Mouse (Mus musculus): ENCODE measurements around the gene Casp6. TPM values are rescaled to one million over a fixed set of nuclear protein-coding genes. Genes with fewer than 3 reads are reported as not detected.

Casp6 gene
- total and polyA plus RNA-seq, 2 experiments = 27.4 to 44.5 TPM

- H3K79me2 ChIP-seq (ENCODE audit: control insufficient read depth, insufficient read depth, low read length) = no peaks in the 10 kb centered on the region
- TF ChIP-seq POLR2A (IDR thresholded peaks at IDR 0.05; ENCODE audit: extremely low read depth, insufficient read depth, low read length) (no peak), CTCF (IDR thresholded peaks at IDR 0.05; ENCODE audit: low read depth, low read length) (no peak)
- no peaks in the 10 kb centered on the region for H3K36me3 ChIP-seq (ENCODE audit: control insufficient read depth, insufficient read depth, low read length)
- H3K27ac ChIP-seq (replicated peaks; ENCODE audit: insufficient read depth, low read depth, low read length) = no peak overlapping the region
- DNase-seq (ENCODE audit: extremely low read depth, low read depth, low spot score) = no peak
- no peaks in the 10 kb centered on the region for H3K4me1 ChIP-seq (ENCODE audit: control insufficient read depth, insufficient read depth, low read length)
- H3K27me3 ChIP-seq (ENCODE audit: control insufficient read depth, insufficient read depth, low read length) = no peaks in the 10 kb centered on the region
- no peak overlapping the region for H3K4me3 ChIP-seq (ENCODE audit: insufficient read depth, low read depth, low read length)
- 92% methylated on average over 7 of the region's 7 CpGs for WGBS
- H3K9ac ChIP-seq (ENCODE audit: low read depth, low read length) = no peak overlapping the region
Observed at GRCm38 (mm10) chr3:129923581-129923980, 22.4 kb downstream of the Casp6 start.

DNA sequence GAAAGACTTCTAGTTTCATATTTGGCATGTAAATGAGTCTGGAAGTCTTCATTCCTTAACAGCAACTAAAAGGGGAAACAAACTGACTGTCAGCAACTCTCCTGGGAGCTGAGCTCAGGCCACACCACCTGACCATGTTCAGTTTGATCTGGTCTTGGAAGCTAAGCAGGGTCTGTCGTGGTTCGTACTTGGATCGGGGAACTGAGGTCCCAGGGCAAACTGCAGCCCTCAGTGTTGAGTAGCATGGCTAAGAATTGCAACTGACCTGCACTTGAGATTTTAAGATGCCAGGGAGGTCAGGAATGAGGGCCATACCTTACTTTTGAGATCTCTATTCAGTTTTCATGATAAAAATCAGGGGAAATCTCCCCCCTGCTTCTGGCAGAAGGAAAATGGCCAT is 24.6 kb downstream of the Casp6 start:
- WGBS = 89% methylated on average over 3 of the region's 3 CpGs
- H3K36me3 ChIP-seq (ENCODE audit: control insufficient read depth, insufficient read depth, low read length) = no peaks in the 10 kb centered on the region
- TF ChIP-seq POLR2A (IDR thresholded peaks at IDR 0.05; ENCODE audit: extremely low read depth, insufficient read depth, low read length) (no peak), CTCF (IDR thresholded peaks at IDR 0.05; ENCODE audit: low read depth, low read length) (no peak)
- DNase-seq (ENCODE audit: extremely low read depth, low read depth, low spot score) = no peak
- H3K9ac ChIP-seq (ENCODE audit: low read depth, low read length) = no peak overlapping the region
- no peak overlapping the region for H3K4me3 ChIP-seq (ENCODE audit: insufficient read depth, low read depth, low read length)
- no peaks in the 10 kb centered on the region for H3K27me3 ChIP-seq (ENCODE audit: control insufficient read depth, insufficient read depth, low read length)
- H3K27ac ChIP-seq (replicated peaks; ENCODE audit: insufficient read depth, low read depth, low read length) = no peak overlapping the region
- no peaks in the 10 kb centered on the region for H3K79me2 ChIP-seq (ENCODE audit: control insufficient read depth, insufficient read depth, low read length)
- H3K4me1 ChIP-seq (ENCODE audit: control insufficient read depth, insufficient read depth, low read length) = no peaks in the 10 kb centered on the region

DNA sequence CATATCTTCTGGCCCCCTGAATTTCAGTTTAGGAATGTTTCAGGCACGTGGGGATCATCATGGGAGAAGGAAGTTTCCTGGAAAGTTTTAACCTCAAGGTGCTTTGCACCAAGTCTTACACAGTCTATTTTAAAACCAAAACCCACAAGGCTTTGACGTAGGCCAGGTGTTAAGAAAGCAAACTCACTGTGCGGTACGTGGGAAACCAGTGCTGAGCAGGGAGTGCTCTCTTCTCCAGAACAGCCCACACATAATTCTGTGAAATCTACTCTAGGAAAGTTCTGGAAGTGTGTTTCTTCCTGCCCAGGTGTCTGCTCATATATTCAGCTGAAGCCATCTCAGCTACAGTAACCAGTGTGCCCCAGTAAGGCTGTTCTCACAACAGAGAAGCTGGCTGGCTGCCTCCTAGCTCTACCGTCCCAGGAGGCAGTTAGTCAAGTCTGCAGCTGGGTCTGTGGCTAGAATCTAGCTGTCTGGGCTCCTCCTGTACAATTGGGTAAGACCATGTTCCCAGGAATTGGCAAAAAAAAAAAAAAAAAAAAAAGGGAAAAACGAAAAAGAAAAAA is 29.1 kb downstream of the Casp6 start:
- Histone ChIP-seq H3K4me3 (ENCODE audit: insufficient read depth, low read depth, low read length) (no peak overlapping the region), H3K9ac (ENCODE audit: low read depth, low read length) (no peak overlapping the region), H3K79me2 (ENCODE audit: control insufficient read depth, insufficient read depth, low read length) (no peaks in the 10 kb centered on the region), H3K4me1 (ENCODE audit: control insufficient read depth, insufficient read depth, low read length) (no peaks in the 10 kb centered on the region), H3K27ac (replicated peaks; ENCODE audit: insufficient read depth, low read depth, low read length) (no peak overlapping the region), H3K36me3 (ENCODE audit: control insufficient read depth, insufficient read depth, low read length) (no peaks in the 10 kb centered on the region), H3K27me3 (ENCODE audit: control insufficient read depth, insufficient read depth, low read length) (no peaks in the 10 kb centered on the region)
- no peak for DNase-seq (ENCODE audit: extremely low read depth, low read depth, low spot score)
- TF ChIP-seq CTCF (IDR thresholded peaks at IDR 0.05; ENCODE audit: low read depth, low read length) = no peak
- TF ChIP-seq POLR2A (IDR thresholded peaks at IDR 0.05; ENCODE audit: extremely low read depth, insufficient read depth, low read length) = no peak
- 31% methylated on average over 6 of the region's 6 CpGs for WGBS

GRCm38 (mm10) chr3:129932443-129932842 is 31.2 kb downstream of the Casp6 start:
- Histone ChIP-seq H3K79me2 (ENCODE audit: control insufficient read depth, insufficient read depth, low read length) (no peaks in the 10 kb centered on the region), H3K27ac (replicated peaks; ENCODE audit: insufficient read depth, low read depth, low read length) (no peak overlapping the region), H3K4me3 (ENCODE audit: insufficient read depth, low read depth, low read length) (no peak overlapping the region), H3K27me3 (ENCODE audit: control insufficient read depth, insufficient read depth, low read length) (no peaks in the 10 kb centered on the region), H3K36me3 (ENCODE audit: control insufficient read depth, insufficient read depth, low read length) (no peaks in the 10 kb centered on the region), H3K9ac (ENCODE audit: low read depth, low read length) (no peak overlapping the region), H3K4me1 (ENCODE audit: control insufficient read depth, insufficient read depth, low read length) (no peaks in the 10 kb centered on the region)
- TF ChIP-seq CTCF (IDR thresholded peaks at IDR 0.05; ENCODE audit: low read depth, low read length) = peak; percentile 19; the same call in 1 of the 2 replicates
- no peak for TF ChIP-seq POLR2A (IDR thresholded peaks at IDR 0.05; ENCODE audit: extremely low read depth, insufficient read depth, low read length)
- WGBS = 35% methylated on average over 4 of the region's 4 CpGs
- peak; percentile 24 for DNase-seq (ENCODE audit: extremely low read depth, low read depth, low spot score)

DNA sequence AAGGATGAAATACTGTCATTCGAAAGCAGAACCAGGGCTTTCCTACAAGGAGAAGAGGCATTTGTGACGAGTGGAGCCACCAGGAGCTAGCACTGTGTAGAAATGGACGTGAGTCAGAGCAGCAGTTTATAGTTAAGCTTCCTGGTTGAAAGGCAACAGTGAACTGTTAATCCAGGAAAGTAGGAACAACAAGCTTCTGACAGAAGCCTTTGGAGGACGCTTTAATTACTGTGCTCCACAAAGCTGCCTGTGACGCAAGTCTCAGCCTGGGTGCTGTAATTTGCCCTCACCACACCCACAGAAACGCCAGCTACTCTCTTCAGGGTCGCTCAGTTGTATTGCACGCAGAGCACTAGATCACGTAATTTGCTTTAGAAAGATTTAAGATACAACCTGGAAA is 35.3 kb downstream of the Casp6 start:
- Histone ChIP-seq H3K36me3 (ENCODE audit: control insufficient read depth, insufficient read depth, low read length) (no peaks in the 10 kb centered on the region), H3K9ac (ENCODE audit: low read depth, low read length) (no peak overlapping the region), H3K4me1 (ENCODE audit: control insufficient read depth, insufficient read depth, low read length) (no peaks in the 10 kb centered on the region), H3K27me3 (ENCODE audit: control insufficient read depth, insufficient read depth, low read length) (no peaks in the 10 kb centered on the region), H3K27ac (replicated peaks; ENCODE audit: insufficient read depth, low read depth, low read length) (no peak overlapping the region), H3K79me2 (ENCODE audit: control insufficient read depth, insufficient read depth, low read length) (no peaks in the 10 kb centered on the region), H3K4me3 (ENCODE audit: insufficient read depth, low read depth, low read length) (no peak overlapping the region)
- DNase-seq (ENCODE audit: extremely low read depth, low read depth, low spot score) = no peak
- 39% methylated on average over 9 of the region's 9 CpGs for WGBS
- TF ChIP-seq POLR2A (IDR thresholded peaks at IDR 0.05; ENCODE audit: extremely low read depth, insufficient read depth, low read length) (no peak), CTCF (IDR thresholded peaks at IDR 0.05; ENCODE audit: low read depth, low read length) (no peak)

GRCm38 (mm10) chr3:129937848-129938247 is 36.6 kb downstream of the Casp6 start:
- no peak for DNase-seq (ENCODE audit: extremely low read depth, low read depth, low spot score)
- H3K4me1 ChIP-seq (ENCODE audit: control insufficient read depth, insufficient read depth, low read length) = no peaks in the 10 kb centered on the region

More at GRCm38 (mm10) chr3:129937848-129938247, 36.6 kb downstream of the Casp6 start:
- WGBS = 59% methylated on average over 3 of the region's 3 CpGs
- Histone ChIP-seq H3K9ac (ENCODE audit: low read depth, low read length) (no peak overlapping the region), H3K4me3 (ENCODE audit: insufficient read depth, low read depth, low read length) (no peak overlapping the region), H3K79me2 (ENCODE audit: control insufficient read depth, insufficient read depth, low read length) (no peaks in the 10 kb centered on the region), H3K36me3 (ENCODE audit: control insufficient read depth, insufficient read depth, low read length) (no peaks in the 10 kb centered on the region), H3K27ac (replicated peaks; ENCODE audit: insufficient read depth, low read depth, low read length) (no peak overlapping the region), H3K27me3 (ENCODE audit: control insufficient read depth, insufficient read depth, low read length) (no peaks in the 10 kb centered on the region)
- no peak for TF ChIP-seq POLR2A (IDR thresholded peaks at IDR 0.05; ENCODE audit: extremely low read depth, insufficient read depth, low read length)
- TF ChIP-seq CTCF (IDR thresholded peaks at IDR 0.05; ENCODE audit: low read depth, low read length) = no peak

Measured in liver, adult 2 months (tissue).